Mouse (Mus musculus) MEL (cell line): Measurements from ENCODE around the gene Styk1.

Experiments used
- BHLHE40 ChIP-seq: IDR thresholded peaks from 2 replicates; pipeline ENCODE4 v1.6.1; 2012; ENCODE audit warnings: low read depth, mild to moderate bottlenecking, inconsistent platforms, low read length, improper control_type of control experiment, borderline replicate concordance
- CHD1 ChIP-seq: IDR thresholded peaks from 2 replicates; pipeline ENCODE4 v1.6.1; 2012; ENCODE audit warnings: low read depth, mild to moderate bottlenecking, inconsistent platforms, low read length, improper control_type of control experiment
- CTCF ChIP-seq, 3 experiments: IDR thresholded peaks in 2 of 3; conservative IDR thresholded peaks in 1 of 3; 2 replicates each; pipeline ENCODE4 v1.5.1; 2011 to 2012; ENCODE audit warnings: low read length in 3 of 3, low read depth in 2 of 3, mild to moderate bottlenecking in 2 of 3, improper control_type of control experiment in 1 of 3, inconsistent platforms in 1 of 3, mixed read lengths in 1 of 3, moderate library complexity in 1 of 3; ENCODE audit not compliant: control insufficient read depth in 1 of 3, insufficient read depth in 1 of 3, poor library complexity in 1 of 3, severe bottlenecking in 1 of 3
- GABPA ChIP-seq: IDR thresholded peaks from 2 replicates; pipeline ENCODE4 v1.6.1; 2012; ENCODE audit warnings: low read depth, mild to moderate bottlenecking, inconsistent platforms, low read length, improper control_type of control experiment, moderate library complexity
- KAT2A ChIP-seq: conservative IDR thresholded peaks from 2 replicates; pipeline ENCODE4 v1.6.1; 2012; ENCODE audit warnings: low read depth, low read length, improper control_type of control experiment, inconsistent platforms
- MAFK ChIP-seq: IDR thresholded peaks from 2 replicates; pipeline ENCODE4 v1.6.1; 2011; ENCODE audit warnings: low read depth, mild to moderate bottlenecking, low read length, improper control_type of control experiment, borderline replicate concordance
- MAZ ChIP-seq: IDR thresholded peaks from 2 replicates; pipeline ENCODE4 v1.6.1; 2012; ENCODE audit warnings: low read depth, mild to moderate bottlenecking, inconsistent platforms, low read length, improper control_type of control experiment
- POLR2A ChIP-seq, 2 experiments: IDR thresholded peaks; 2 replicates each; pipeline ENCODE4 v1.6.1; 2011 to 2012; ENCODE audit warnings: low read length in 2 of 2, mild to moderate bottlenecking in 2 of 2, control low read depth in 1 of 2, improper control_type of control experiment in 1 of 2, low read depth in 1 of 2, moderate library complexity in 1 of 2; ENCODE audit not compliant: control insufficient read depth in 1 of 2, insufficient read depth in 1 of 2, poor library complexity in 1 of 2
- RCOR1 ChIP-seq: IDR thresholded peaks from 2 replicates; pipeline ENCODE4 v1.6.1; 2012; ENCODE audit warnings: low read depth, mild to moderate bottlenecking, inconsistent platforms, low read length, improper control_type of control experiment
- SIN3A ChIP-seq: IDR thresholded peaks from 2 replicates; pipeline ENCODE4 v1.6.1; 2012; ENCODE audit warnings: low read length, improper control_type of control experiment, inconsistent platforms
- USF1 ChIP-seq: IDR thresholded peaks from 2 replicates; pipeline ENCODE4 v1.6.1; 2014; ENCODE audit warnings: low read depth, mild to moderate bottlenecking, inconsistent platforms, low read length, improper control_type of control experiment, moderate library complexity
- ZC3H11A ChIP-seq: IDR thresholded peaks from 2 replicates; pipeline ENCODE4 v1.6.1; 2012; ENCODE audit warnings: low read depth, mild to moderate bottlenecking, inconsistent platforms, low read length, improper control_type of control experiment

DNA sequence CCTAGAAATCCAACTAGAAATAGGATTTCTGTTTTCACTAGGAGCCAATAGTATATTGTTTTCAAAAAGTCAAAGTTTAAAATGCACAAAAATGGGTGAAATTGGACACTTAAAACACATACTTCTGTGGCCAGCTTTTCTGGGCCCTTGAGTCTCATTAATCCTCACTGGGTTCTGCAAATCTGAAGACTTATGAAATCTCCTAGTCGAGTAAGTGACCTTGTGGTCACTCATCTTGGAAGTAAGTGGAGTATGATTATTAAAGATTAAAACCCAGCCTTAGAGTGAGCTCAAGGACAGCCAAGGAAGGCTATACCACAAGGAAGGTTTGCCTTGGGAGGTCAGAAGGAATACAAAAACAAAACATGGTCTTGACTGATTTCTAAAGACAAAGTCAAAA lies 83.1 kb downstream of the Styk1 start:
- TF ChIP-seq POLR2A (IDR thresholded peaks at IDR 0.05; ENCODE audit: control insufficient read depth in 1 of 2, insufficient read depth in 1 of 2, low read depth in 1 of 2, low read length in 2 of 2, poor library complexity in 1 of 2) (no peak), CTCF (IDR thresholded peaks at IDR 0.05 in 2 of 3, conservative IDR thresholded peaks at IDR 0.05 in 1 of 3; ENCODE audit: control insufficient read depth in 1 of 3, insufficient read depth in 1 of 3, low read depth in 2 of 3, low read length in 3 of 3, poor library complexity in 1 of 3, severe bottlenecking in 1 of 3) (no peak), MAZ (no peak), BHLHE40 (no peak), KAT2A (no peak), MAFK (no peak), USF1 (no peak), GABPA (no peak), RCOR1 (no peak), CHD1 (no peak), SIN3A (no peak), ZC3H11A (no peak)
